ENCODE assay signal across 18 mouse cellular contexts in genomic region chr9:123863641-123864040, GRCm38 (mm10). TPM values are rescaled to one million over a fixed set of nuclear protein-coding genes. Genes with fewer than 3 reads are reported as not detected.
"Had no signal": no experiment of that assay in that cellular context is flagged by ENCODE, and none has a peak within 500 bp of the region (broad histone marks: within the 10 kb centered on the region; RNA-seq: fewer than 3 reads in every experiment).

No protein-coding gene starts in this region.

- H3K4me3 ChIP-seq: limb, embryonic 12.5 days; midbrain, embryonic 12.5 days had no signal

- ATAC-seq: intestine, postnatal 0 days; lung, postnatal 0 days; midbrain, embryonic 16.5 days had no signal

- H3K4me1 ChIP-seq: limb, embryonic 12.5 days; midbrain, embryonic 12.5 days had no signal

- H3K27ac ChIP-seq: limb, embryonic 12.5 days; liver, embryonic 14.5 days; midbrain, embryonic 12.5 days; stomach, postnatal 0 days had no signal

- H3K36me3 ChIP-seq: limb, embryonic 12.5 days; midbrain, embryonic 12.5 days had no signal

- H3K27me3 ChIP-seq: limb, embryonic 12.5 days; midbrain, embryonic 12.5 days had no signal

- H3K9me3 ChIP-seq: limb, embryonic 12.5 days; midbrain, embryonic 12.5 days had no signal

- DNase-seq: kidney, adult 8-10 months; kidney, postnatal 25 days; liver; lung, adult 2 months; lung, postnatal 36 days; right cerebral cortex, adult 18-20 months; right cerebral cortex, postnatal 4 days had no signal

RNA-seq across cellular contexts. Expression of gene Xcr1, which starts 1.8 kb away (rescaled TPM):
- total RNA-seq: layer of hippocampus, postnatal 25 days; left cerebral cortex, adult 8-10 months; left cerebral cortex, postnatal 25 days had no signal
- polyA plus RNA-seq: kidney, embryonic 16.5 days; midbrain, embryonic 12.5 days had no signal

RNA-seq across cellular contexts. Expression of gene Cxcr6, which starts 57.4 kb away (rescaled TPM):
- total RNA-seq: layer of hippocampus, postnatal 25 days; left cerebral cortex, adult 8-10 months; left cerebral cortex, postnatal 25 days had no signal
